Mouse (Mus musculus): Measurements from ENCODE around the gene Cpeb3.
"Not testable (repeated sequence)": the region's sequence is repeated elsewhere in the genome, so short reads cannot be mapped to it uniquely, and the experiment has no call there.

The Cpeb3 gene

GRCm38 (mm10) chr19:37156040-37156439 is 52.4 kb downstream of the Cpeb3 start:
- DNase-seq (ENCODE audit: low spot score in 2 of 2), result no peak

DNA sequence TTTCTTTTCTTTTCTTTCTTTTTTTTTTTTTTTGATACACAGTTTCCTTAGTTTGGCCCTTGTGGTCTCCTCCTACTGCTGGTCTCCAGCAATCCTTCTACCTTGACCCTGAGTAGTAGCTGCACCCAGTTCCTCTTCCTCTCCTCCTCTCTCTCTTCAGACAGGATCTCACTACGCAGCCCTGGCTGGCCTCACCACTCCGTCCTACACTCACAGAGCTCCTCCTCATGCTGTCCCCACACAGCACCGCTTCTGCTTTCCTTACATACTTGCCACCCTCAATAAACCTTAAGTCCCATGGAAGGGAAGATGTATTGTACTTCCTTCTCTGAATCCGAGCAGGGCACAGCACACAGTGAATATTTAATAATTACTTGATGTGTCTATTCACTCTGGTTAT is 61.3 kb downstream of the Cpeb3 start:
- DNase-seq (ENCODE audit: low spot score in 2 of 2), result no peak

- DNase-seq (ENCODE audit: low spot score in 2 of 2), result no peak
Measured at GRCm38 (mm10) chr19:37145846-37146245, 62.6 kb downstream of the Cpeb3 start.

- no peak for DNase-seq (ENCODE audit: low spot score in 2 of 2)
Measured at GRCm38 (mm10) chr19:37145401-37145800, 63.0 kb downstream of the Cpeb3 start.

DNA sequence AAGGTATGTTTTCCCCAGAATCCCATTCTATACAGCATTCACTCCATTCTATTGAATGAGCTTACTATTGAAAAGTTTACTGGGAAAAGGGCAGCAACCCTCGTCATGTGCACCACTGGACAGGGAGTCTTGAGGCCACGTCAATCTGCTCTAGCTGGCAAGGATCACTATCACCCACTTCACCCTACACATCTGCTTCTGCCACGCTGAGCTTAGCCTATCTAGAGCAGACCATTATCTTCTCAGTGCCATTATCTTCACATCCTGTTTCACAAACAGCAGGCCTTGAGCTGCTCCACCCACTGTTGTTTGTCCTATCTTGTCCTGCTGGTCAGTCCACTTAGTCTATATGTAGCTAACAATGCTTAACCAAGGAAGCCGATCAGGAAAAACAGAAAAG is 66.8 kb downstream of the Cpeb3 start:
- no peak for DNase-seq (ENCODE audit: low spot score in 2 of 2)

DNA sequence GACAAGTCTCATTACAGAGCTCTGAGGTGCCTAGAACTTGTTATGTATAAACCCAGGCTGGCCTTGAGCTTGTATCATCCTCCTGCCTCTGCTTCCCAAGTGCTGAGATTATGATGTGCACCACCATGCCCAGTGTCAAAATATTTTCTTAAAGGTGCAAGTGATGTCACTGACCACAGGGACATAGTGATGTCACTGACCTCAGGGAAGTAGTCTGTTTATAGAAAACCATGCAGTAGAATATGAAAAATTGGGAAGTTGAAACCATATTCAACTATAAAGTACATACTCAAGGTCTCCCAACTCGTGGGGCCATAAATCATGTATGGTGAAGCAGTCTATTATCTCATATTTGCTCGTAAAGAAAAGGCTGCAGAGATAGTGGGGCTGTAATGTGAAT is 71.3 kb downstream of the Cpeb3 start:
- DNase-seq (ENCODE audit: low spot score in 2 of 2), result no peak

DNA sequence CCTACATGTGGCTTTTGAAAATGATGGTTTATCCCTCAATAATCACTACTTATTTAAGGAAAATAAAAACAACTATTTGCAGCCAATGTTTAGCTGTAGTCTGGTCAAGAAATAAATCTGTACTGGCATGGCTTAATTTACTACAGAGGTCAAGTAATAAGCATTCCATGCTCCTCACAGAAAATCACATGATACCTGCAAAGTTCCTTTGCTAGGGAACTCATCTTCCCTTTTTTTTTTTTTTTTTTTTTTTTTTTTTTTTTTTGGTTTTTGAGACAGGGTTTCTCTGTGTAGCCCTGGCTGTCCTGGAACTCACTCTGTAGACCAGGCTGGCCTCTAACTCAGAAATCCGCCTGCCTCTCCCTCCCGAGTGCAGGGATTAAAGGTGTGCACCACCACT is 72.9 kb downstream of the Cpeb3 start:
- not testable (repeated sequence) for DNase-seq (ENCODE audit: low spot score in 2 of 2)

DNA sequence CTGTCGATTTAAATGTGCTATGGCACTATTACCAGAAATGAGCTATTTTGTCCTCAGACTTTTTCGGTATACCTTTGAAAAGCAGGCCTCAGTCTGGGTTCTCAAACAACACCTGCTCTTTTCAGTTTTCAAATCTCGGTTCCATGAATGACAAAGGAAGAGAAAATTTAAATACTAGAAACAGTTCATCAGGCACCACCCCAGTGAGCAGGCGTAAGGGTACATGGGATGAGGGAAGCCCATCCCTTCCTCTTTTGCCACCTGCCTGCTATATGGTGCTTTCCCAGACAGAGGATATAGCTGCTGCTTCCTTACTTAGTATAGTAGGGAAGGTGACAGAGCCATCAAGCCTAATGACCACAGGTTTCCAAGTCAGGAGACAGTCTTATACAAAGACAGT is 74.7 kb downstream of the Cpeb3 start:
- no peak for DNase-seq (ENCODE audit: low spot score in 2 of 2)

- peak in 1 of 2 experiments; percentile 36 for DNase-seq (ENCODE audit: low spot score in 2 of 2)
Measured at GRCm38 (mm10) chr19:37131660-37132059, 76.7 kb downstream of the Cpeb3 start.

DNA sequence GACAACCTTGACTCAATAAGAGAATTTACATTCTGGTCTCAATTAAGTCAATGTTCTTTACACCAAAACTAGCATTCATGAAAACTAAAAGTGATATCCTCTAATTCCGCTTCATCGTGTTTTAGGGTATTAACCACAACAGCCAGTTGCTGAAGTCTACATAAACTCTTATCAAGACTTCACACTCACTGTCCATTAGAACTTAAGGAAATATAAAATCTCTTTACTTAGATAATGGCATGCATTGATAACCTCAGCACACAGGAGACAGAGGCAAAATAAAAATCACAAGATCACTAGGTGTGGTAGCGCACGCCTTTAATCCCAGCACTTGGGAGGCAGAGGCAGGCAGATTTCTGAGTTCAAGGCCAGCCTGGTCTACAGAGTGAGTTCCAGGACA is 79.9 kb downstream of the Cpeb3 start:
- DNase-seq (ENCODE audit: low spot score in 2 of 2), result no peak

- DNase-seq (ENCODE audit: low spot score in 2 of 2), result no peak
Measured at GRCm38 (mm10) chr19:37127018-37127567, 81.3 kb downstream of the Cpeb3 start.

- no peak for DNase-seq (ENCODE audit: low spot score in 2 of 2)
Measured at GRCm38 (mm10) chr19:37124961-37125360, 83.4 kb downstream of the Cpeb3 start.

DNA sequence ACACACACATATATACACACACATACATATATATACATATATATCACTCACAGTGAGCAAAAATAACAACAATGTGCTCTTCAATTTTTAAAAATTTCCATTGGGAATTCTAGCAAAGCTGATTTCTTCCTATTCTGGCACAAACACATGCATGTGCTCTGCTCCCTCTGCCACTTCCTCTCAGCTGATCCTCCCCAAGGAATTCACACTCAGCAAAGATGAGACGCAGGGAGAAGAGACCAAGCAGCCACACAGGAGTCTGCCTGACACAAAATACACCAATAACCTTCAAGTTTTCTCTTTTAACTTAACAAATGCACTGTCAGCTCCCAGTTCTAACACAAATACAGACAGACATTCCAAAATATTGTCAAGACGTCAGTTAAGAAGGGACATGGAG is 89.1 kb downstream of the Cpeb3 start:
- DNase-seq (ENCODE audit: low spot score in 2 of 2), result no peak

GRCm38 (mm10) chr19:37115824-37116223 is 92.6 kb downstream of the Cpeb3 start:
- no peak for DNase-seq (ENCODE audit: low spot score in 2 of 2)

- DNase-seq (ENCODE audit: low spot score in 2 of 2), result no peak
Measured at GRCm38 (mm10) chr19:37115374-37115773, 93.0 kb downstream of the Cpeb3 start.

DNA sequence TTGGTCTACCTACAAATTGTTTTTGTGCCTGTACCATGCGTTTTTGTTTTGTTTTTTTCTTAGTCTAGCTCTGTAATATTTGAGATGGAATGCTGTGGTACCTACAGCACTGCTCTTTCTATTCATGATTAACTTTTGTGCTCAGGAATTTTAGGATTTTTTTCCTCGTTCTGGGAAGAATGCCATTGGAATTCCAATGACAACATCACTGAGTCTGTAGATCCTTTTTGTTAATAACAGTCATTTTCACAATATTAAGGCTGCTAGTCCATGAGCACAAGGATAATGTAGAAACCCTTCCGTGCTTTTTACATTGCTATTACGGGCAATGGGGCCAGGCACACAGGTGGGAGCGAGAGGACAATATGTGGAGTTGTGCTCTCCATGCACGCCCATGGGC is 96.6 kb downstream of the Cpeb3 start:
- no peak for DNase-seq (ENCODE audit: low spot score in 2 of 2)

DNA sequence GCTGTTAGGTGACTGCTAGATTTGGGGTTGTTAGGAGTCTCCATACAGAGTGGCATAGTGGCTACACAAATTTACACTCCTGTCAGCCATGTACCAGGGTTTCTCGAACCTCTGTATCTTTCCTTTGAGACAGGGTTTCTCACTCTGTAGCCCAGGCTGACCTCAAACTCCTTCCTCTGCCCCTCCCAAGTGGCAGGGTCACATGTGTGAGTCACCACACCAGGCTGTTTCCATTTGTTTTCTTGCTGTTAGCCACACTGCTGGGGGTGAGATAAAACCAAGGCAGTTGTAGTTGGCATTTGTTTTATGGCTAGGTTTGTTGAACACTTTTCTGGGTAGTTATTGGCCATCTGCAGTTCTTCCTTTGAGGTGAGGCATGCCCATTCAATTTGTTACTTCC is 97.9 kb downstream of the Cpeb3 start:
- DNase-seq (ENCODE audit: low spot score in 2 of 2), result no peak

GRCm38 (mm10) chr19:37109853-37110252 is 98.5 kb downstream of the Cpeb3 start:
- no peak for DNase-seq (ENCODE audit: low spot score in 2 of 2)

DNA sequence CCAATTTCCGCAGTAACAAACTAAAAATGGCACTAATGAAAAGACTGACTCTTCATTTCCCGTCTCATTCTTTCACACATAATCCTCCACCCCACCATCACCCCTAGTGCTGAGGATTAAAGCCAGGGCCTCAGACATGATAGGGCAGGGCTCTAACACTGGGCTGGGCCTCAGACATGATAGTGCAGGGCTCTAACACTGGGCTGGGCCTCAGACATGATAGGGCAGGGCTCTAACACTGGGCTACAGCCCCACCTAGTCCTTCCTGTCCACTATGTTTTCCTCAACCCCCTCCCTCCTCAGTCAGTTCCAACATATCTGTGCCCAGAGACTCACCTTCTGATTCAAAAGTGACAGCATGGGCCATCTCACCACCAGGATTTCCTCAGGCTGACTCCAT is 107.7 kb downstream of the Cpeb3 start:
- no peak for DNase-seq (ENCODE audit: low spot score in 2 of 2)

GRCm38 (mm10) chr19:37095666-37096330 is 112.6 kb downstream of the Cpeb3 start:
- no peak for DNase-seq (ENCODE audit: low spot score in 2 of 2)

- DNase-seq (ENCODE audit: low spot score in 2 of 2), result no peak
Measured at GRCm38 (mm10) chr19:37093181-37093580, 115.2 kb downstream of the Cpeb3 start.

- no peak for DNase-seq (ENCODE audit: low spot score in 2 of 2)
Measured at GRCm38 (mm10) chr19:37090146-37091061, 118.0 kb downstream of the Cpeb3 start.

Data from frontal cortex, postnatal 36 days (tissue).